Mouse (Mus musculus) thymus, adult 2 months (tissue): Measurements from ENCODE around the gene Card9.

Source experiments
- CTCF ChIP-seq: fragments of 200-500 bp; IDR thresholded peaks from 2 replicates; pipeline ENCODE4 v1.5.1; 2012; ENCODE audit warnings: mild to moderate bottlenecking, control low read depth, low read length, moderate library complexity, borderline replicate concordance; ENCODE audit not compliant: control insufficient read depth, poor library complexity, insufficient read depth; ENCODE audit errors: extremely low read depth
- POLR2A ChIP-seq: fragments of 200-500 bp; IDR thresholded peaks from 2 replicates; pipeline ENCODE4 v1.6.1; 2012; ENCODE audit warnings: mild to moderate bottlenecking, low read length, control low read depth, moderate library complexity; ENCODE audit not compliant: control insufficient read depth, poor library complexity, insufficient read depth; ENCODE audit errors: extremely low read depth

- no peak for TF ChIP-seq POLR2A
- no peak for TF ChIP-seq CTCF
Measured at GRCm38 (mm10) chr2:26362991-26363390, 2.3 kb upstream of the Card9 start.
